7 mouse cellular contexts compared by ENCODE assay signal in the genomic region with DNA sequence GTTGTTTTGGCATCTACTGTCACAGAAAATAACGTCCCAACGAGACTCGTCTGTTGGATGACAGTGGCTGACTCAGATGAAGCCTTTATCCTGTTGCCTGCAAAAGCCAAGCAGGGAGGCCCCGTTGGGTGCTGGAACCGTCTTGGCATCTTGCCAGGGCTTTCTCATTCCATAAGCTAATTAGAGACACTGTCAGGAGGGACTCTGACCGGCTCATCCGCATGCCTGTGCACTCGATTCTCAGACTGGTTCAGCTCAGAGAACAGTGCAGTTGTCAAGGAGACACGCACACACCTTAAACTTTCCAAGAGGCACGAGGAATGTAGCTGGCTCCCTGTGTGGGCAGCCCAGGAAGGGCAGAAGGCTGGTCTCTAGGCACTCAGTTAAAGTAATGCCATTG.
A peak's percentile ranks its signal among the peaks of the same experiment; 100 is the strongest.
DNase-seq lines count a peak whose midpoint lies in the region; ATAC-seq and TF ChIP-seq lines count a peak whose summit lies in the region.

No protein-coding gene starts in this region.

- no peak overlapping the region for H3K9ac ChIP-seq in neural tube, embryonic 11.5 days (ENCODE audit: low read length)
- H3K9ac ChIP-seq in neural tube, embryonic 15.5 days (replicated peaks): no peak overlapping the region
- no peak overlapping the region for H3K9ac ChIP-seq in forebrain, postnatal 0 days

- peak; percentile 48; the same call in 1 of the 2 replicates for ATAC-seq in neural tube, embryonic 11.5 days (ENCODE audit: insufficient read depth, low FRiP score, low TSS enrichment)
- no peak for ATAC-seq in neural tube, embryonic 15.5 days (ENCODE audit: low FRiP score)
- peak; percentile 48 for ATAC-seq in forebrain, postnatal 0 days
- ATAC-seq in granulocyte monocyte progenitor cell, adult 5-6 weeks (replicated peaks; ENCODE audit: poor library complexity, severe bottlenecking): no peak

- H3K9me3 ChIP-seq in neural tube, embryonic 11.5 days (ENCODE audit: control insufficient read depth, low read length): no peaks in the 10 kb centered on the region
- H3K9me3 ChIP-seq in neural tube, embryonic 15.5 days (replicated peaks): no peaks in the 10 kb centered on the region
- H3K9me3 ChIP-seq in forebrain, postnatal 0 days (ENCODE audit: low read length): no peaks in the 10 kb centered on the region

- peak overlapping the region; percentile 60; the same call in 1 of the 2 replicates for H3K27ac ChIP-seq in neural tube, embryonic 11.5 days (ENCODE audit: low read depth, low read length)
- H3K27ac ChIP-seq in neural tube, embryonic 15.5 days (replicated peaks): no peak overlapping the region; the same call in 1 of the 2 replicates
- no peak overlapping the region for H3K27ac ChIP-seq in forebrain, postnatal 0 days (ENCODE audit: low read depth, low read length)

- no peaks in the 10 kb centered on the region for H3K36me3 ChIP-seq in neural tube, embryonic 11.5 days (ENCODE audit: control insufficient read depth, insufficient read depth, low read length)
- no peaks in the 10 kb centered on the region for H3K36me3 ChIP-seq in neural tube, embryonic 15.5 days
- H3K36me3 ChIP-seq in forebrain, postnatal 0 days (ENCODE audit: insufficient read depth): no peaks in the 10 kb centered on the region

- H3K4me1 ChIP-seq in neural tube, embryonic 11.5 days (ENCODE audit: control insufficient read depth, insufficient read depth, low read length): peaks cover 24% of the 10 kb centered on the region
- H3K4me1 ChIP-seq in neural tube, embryonic 15.5 days: peaks cover 42% of the 10 kb centered on the region
- H3K4me1 ChIP-seq in forebrain, postnatal 0 days (ENCODE audit: insufficient read depth): no peaks in the 10 kb centered on the region

- 62% methylated on average over 10 of the region's 10 CpGs for WGBS in neural tube, embryonic 11.5 days
- 13% methylated on average over 10 of the region's 10 CpGs for WGBS in neural tube, embryonic 15.5 days
- 20% methylated on average over 10 of the region's 10 CpGs for WGBS in forebrain, postnatal 0 days

- H3K4me3 ChIP-seq in neural tube, embryonic 11.5 days (ENCODE audit: low read depth, low read length): no peak overlapping the region
- H3K4me3 ChIP-seq in neural tube, embryonic 15.5 days (replicated peaks): no peak overlapping the region
- no peak overlapping the region for H3K4me3 ChIP-seq in forebrain, postnatal 0 days (ENCODE audit: low read depth, low read length)

- DNase-seq in neural tube, embryonic 11.5 days (ENCODE audit: low spot score): peak; percentile 53
- DNase-seq in forebrain, postnatal 0 days: peak; percentile 61
- peak; percentile 79 for DNase-seq in kidney, adult 9 months
- DNase-seq in lung, postnatal 14 days: peak; percentile 23
- DNase-seq in urinary bladder, postnatal 36 days (ENCODE audit: low spot score in 2 of 2): no peak

- H3K27me3 ChIP-seq in neural tube, embryonic 11.5 days (ENCODE audit: control insufficient read depth, insufficient read depth, low read length): peaks cover under 1% of the 10 kb centered on the region; the same call in 1 of the 2 replicates
- 0 out of 2 replicates have a peak, but pooled peaks cover 5% of the 10 kb centered on the region for H3K27me3 ChIP-seq in neural tube, embryonic 15.5 days (replicated peaks)
- no peaks in the 10 kb centered on the region for H3K27me3 ChIP-seq in forebrain, postnatal 0 days (ENCODE audit: insufficient read depth, low read length)

- TF ChIP-seq CTCF in forebrain, postnatal 0 days (IDR thresholded peaks at IDR 0.05; ENCODE audit: low read depth): no peak

- H3K4me2 ChIP-seq in neural tube, embryonic 11.5 days (ENCODE audit: low read depth): no peak overlapping the region
- no peak overlapping the region for H3K4me2 ChIP-seq in neural tube, embryonic 15.5 days
- H3K4me2 ChIP-seq in forebrain, postnatal 0 days (ENCODE audit: low read depth): no peak overlapping the region

Comparison
In these comparisons a context has a peak if more than half of its experiments do, and no peak if none do; other contexts are left out.
1. ATAC-seq: peak in neural tube, embryonic 11.5 days (single experiment) and forebrain, postnatal 0 days (single experiment); none in neural tube, embryonic 15.5 days (single experiment) and granulocyte monocyte progenitor cell, adult 5-6 weeks (single experiment).
2. DNase-seq: peak in neural tube, embryonic 11.5 days (single experiment), forebrain, postnatal 0 days (single experiment), kidney, adult 9 months (single experiment) and lung, postnatal 14 days (single experiment); none in urinary bladder, postnatal 36 days (0 of 2).